Mouse (Mus musculus) megakaryocyte progenitor cell, adult 5-6 weeks (primary cell): ENCODE results near the gene Grik3. TPM values are rescaled to one million over a fixed set of nuclear protein-coding genes. Genes with fewer than 3 reads are reported as not detected.

Source experiments
- ATAC-seq: replicated peaks from 2 replicates; pipeline ENCODE4 v1.8.0; 2016; ENCODE audit warnings: mild to moderate bottlenecking, moderate TSS enrichment, inconsistent platforms; ENCODE audit not compliant: poor library complexity
- total RNA-seq, 2 experiments: library from RNA; stranded (forward) in 1 of 2; stranded (reverse) in 1 of 2; fragments of 157-497, 149-512 nt in 1 of 2; fragments of 200-1000 nt in 1 of 2; gene quantifications; 2 replicates each; pipeline versions ENCODE4 v1.2.3 to v1.2.4; 2015 to 2017

Grik3 gene
- total RNA-seq, 2 experiments from 2014 or later, result not detected

GRCm38 (mm10) chr4:125636616-125637304 lies 146.3 kb downstream of the Grik3 start:
- ATAC-seq, result no peak

DNA sequence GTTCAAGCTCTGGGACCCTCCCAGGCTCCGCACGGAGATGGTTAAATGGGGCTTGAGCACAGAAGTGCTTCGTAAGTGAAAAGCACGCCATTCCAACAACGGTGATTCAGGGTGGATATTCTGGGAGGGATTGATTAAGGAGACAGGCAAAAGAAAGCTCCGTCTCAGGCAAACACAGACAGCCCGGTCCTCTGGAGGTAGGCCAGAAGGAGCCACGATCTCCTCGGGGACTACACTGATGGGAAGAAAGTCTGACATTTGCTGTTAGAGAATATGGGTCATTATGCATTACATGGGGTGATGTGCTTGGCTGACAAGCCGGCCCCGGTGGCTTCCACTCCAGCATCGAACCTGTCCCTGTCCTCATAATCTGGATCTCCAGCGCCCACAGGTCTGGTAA lies 146.9 kb downstream of the Grik3 start:
- ATAC-seq, result no peak

DNA sequence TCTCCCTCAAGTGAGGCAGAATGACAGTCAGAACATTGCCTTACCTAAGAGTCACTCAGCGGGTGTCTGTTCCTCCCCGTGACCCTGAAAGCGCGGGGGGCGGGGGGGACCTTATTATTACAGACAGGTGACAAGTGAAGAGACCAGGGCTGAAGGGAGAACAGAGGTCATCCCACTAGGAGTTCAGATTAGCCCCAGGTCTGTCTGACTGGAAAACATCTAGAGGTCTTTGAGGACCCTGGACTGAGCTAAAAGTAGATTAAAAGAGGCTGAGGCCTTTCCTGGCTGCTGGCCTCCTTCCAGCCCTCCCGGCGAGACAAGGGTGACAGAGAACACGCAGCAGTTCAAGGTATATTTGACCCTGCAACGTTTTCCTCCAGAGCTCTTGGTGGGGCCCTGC lies 150.0 kb downstream of the Grik3 start:
- no peak for ATAC-seq

DNA sequence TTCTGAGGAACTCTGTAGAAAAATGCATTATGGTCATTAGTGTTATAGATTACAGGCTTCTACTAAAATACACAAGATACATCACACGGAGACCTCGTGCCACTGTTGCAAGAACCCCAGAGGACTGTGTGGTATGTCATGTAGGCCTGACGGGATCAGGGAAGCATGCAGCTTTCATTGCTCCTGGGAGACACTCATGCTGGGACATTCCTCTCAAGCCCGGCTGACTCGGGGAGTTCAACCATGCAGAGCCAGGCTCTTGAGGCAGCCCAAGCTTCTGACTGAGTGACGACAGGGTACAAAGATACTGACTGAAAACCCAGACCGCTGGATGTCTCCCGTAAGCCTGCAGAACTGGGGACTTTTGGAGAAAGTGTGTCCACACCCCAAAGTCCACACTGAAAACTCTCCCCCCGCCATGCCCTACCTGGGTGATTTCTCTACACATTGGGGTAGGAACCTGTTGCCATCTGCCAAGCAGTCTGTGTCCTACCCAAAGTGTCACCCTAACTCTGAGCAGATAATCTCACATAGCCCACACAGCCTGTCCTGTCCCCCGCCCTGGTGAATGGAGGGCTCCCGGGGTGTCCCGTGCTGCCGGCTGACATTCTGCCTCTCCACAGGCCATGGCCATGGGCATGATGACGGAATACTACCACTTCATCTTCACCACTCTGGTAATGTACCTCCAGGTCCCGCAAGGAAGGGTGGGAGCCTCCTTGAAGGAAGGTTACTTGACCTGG lies 150.6 kb downstream of the Grik3 start:
- ATAC-seq, result no peak

- ATAC-seq, result no peak
These were observed 154.4 kb downstream of the Grik3 start for GRCm38 (mm10) chr4:125644581-125645568.

DNA sequence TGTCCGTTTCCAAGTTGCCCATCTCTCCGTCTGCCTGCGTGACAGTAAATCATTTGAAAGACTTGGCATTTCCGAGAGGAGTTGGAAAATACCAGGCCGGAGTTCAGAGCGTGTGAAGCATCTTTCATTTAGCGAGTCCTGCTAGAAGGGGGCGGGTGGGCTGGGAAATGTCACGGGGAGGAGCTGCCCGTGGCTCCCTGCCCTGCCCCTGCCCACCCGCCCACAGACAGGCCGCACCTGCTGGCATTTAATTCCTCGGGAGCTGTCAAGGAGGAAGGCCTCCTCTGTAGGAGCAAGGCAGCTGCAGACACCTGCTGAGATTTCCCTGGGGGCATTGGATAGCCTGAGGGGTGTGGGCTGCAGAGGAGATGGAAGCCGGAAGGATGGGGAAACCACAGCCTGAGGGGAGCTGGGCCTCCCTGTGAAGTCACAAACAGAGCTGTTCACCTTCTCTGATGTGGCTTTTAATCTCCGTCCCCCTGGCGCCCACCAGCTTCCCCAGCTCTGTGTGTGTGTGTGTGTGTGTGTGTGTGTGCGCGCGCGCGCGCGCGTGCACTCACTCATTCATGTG lies 161.3 kb downstream of the Grik3 start:
- ATAC-seq, result no peak

- ATAC-seq, result no peak
These were observed 165.5 kb downstream of the Grik3 start for GRCm38 (mm10) chr4:125656031-125656430.

- ATAC-seq, result no peak
These were observed 167.9 kb downstream of the Grik3 start for GRCm38 (mm10) chr4:125658376-125658775.

DNA sequence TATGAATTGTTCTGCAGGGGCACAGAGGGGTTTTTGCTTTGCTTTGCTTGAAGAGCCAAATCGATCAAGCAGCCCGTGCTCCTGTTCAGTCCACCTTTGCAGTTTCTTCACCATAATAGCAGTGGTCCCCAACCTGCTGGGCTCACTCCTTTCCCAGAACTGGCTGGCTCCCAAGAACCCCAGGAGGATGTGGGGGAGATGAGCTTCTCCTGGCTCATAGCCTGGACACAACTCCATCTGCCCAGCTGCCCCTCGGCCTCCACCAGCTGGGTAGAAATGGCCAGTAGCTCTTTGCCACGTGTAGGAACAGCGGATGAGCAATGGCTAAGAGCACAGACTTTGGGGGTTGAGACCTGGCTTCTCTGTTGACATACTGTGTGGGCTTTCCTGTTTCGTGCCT lies 171.5 kb downstream of the Grik3 start:
- ATAC-seq, result no peak

- no peak for ATAC-seq
These were observed 172.8 kb downstream of the Grik3 start for GRCm38 (mm10) chr4:125663262-125663661.

DNA sequence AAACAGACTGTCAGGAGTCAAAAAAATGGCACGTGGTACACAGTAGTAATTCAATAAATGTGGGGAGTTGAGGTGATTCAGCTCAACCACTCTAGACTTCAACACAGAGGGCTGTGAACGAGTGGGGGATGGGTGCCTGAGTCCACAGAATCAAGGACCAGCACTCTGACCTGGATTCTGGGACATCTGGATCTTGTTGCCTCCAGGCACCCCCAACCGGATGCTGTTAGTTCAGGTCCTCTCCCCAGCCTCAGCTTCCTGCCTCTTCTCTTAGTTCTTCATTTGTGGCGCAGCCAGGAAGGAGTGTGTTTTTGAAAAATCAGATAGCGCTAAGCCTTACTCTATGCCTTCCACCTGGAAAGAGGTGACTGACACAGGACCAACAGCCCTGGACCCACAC lies 175.5 kb downstream of the Grik3 start:
- ATAC-seq, result no peak

- ATAC-seq, result no peak
These were observed 191.5 kb downstream of the Grik3 start for GRCm38 (mm10) chr4:125682007-125682406.

DNA sequence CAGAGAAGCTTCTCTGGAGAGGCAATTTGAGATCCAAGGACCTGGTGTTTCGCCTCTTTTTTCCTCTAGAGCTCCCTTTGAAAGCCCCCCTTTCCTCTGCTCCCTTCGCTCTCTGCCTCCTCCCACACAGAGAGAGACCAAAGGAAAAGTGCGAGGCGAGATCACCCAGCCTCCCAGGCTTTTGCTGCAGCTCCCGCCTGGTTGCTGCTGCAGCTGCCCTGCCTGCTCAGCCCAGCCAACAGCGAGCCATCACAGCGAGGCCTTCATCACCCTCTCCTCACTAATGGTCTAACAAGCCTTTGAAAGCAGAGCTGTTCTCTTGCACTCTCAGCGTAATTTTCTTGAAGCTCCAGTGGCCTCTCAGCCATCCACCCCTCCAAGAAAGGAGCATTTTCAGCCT lies 196.6 kb downstream of the Grik3 start:
- ATAC-seq, result no peak

DNA sequence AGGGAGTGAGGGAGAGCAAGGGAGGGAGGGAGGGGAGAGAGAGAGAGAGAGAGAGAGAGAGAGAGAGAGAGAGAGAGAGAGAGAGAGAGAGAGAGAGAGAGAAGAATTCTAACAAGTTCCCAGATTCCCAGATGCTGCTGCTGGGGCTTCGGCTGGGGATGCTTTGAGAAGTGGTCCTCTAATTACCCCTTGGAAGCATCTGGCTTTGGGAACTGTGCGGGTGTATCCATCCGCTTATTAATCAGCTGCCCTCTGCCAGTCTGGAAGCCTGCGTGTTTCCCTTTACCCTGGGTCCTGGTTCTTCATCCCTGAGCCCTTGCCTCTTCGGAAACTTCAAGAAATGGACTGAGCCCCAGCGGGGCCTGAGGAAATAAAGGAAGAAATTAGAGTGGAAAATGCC lies 204.9 kb downstream of the Grik3 start:
- ATAC-seq, result no peak

- ATAC-seq, result no peak
These were observed 205.9 kb downstream of the Grik3 start for GRCm38 (mm10) chr4:125696182-125696939.

DNA sequence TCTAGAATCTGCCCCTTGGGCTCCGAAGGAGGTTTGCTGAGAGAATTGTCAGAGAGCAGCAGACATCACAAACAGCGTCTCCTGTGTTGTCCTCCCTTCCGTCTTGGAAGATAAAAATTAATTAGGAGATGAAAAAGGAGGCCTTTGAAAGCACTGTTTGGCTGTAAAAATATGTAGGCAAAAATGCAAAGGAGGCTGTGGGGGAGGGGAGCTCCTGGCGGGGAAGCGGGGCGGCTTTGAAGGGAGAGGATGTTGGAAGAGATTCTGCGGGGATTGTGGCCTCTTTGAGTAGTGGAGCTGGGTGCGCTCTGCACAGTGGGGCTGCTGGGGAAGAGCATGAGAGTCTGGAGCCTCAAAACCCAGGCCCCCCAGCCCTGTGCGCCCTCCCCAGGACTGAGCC lies 207.1 kb downstream of the Grik3 start:
- no peak for ATAC-seq

DNA sequence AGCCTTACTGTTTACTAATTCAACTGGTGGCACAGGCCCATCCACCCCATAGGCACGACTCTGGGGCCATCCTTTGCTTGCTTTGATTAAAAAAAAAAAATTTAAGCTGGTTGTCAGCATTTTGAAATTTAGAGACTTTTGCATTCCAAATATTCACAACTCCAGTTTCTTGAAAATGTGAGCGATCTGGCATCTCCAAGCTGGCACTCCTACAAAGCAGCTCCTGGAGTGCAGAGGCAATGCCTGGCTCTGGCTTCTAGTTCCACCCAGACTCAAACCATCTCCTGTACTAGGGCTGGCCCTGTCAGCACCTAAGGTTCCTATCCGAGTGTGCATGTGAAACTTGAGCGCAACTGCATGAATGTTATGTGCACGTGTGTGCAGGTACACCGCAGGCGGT lies 208.6 kb downstream of the Grik3 start:
- ATAC-seq, result no peak

DNA sequence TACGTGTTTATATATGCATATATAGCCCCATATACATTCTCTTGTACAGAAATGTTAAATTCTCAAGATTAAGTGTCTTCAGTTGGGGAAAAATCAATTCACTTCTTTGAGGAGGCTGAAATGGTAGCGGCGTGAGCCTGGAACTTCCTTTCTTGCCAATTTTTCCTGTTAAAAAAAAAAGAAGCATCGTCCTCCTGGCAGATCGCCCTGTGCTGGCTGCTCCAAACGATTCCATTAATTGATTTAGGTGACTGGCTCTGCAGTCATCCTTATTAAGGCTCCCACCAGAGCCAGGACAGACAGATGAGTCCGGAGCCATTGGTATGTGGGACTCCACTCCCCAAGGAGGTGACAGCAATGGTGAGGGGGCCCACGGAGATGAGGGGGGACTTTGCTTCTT lies 209.8 kb downstream of the Grik3 start:
- ATAC-seq, result no peak

- peak; percentile 26; the same call in 1 of the 2 replicates for ATAC-seq
These were observed 212.3 kb downstream of the Grik3 start for GRCm38 (mm10) chr4:125702607-125703309.

GRCm38 (mm10) chr4:125703310-125703690 lies 212.8 kb downstream of the Grik3 start:
- peak; percentile 55 for ATAC-seq
